Mouse (Mus musculus) neural tube, embryonic 12.5 days (tissue): ENCODE results near the gene 1600002K03Rik. TPM values are rescaled to one million over a fixed set of nuclear protein-coding genes. Genes with fewer than 3 reads are reported as not detected.

ENCODE experiments used
- ATAC-seq: fragments of 200-750 bp; cut with Nextera tagmentation; 2 replicates; pipeline ENCODE4 v1.8.0; 2017; ENCODE audit warnings: low read depth, mild to moderate bottlenecking, moderate TSS enrichment, moderate library complexity; ENCODE audit not compliant: low FRiP score
- H3K27ac ChIP-seq: fragments of 300-500 bp; sonication (generic); 2 replicates; pipeline ENCODE4 v1.5.1; 2016
- H3K27me3 ChIP-seq: fragments of 300-500 bp; sonication (generic); replicated peaks from 2 replicates; pipeline ENCODE4 v1.6.1; 2016; ENCODE audit warnings: mild to moderate bottlenecking
- H3K36me3 ChIP-seq: fragments of 300-500 bp; sonication (generic); 2 replicates; pipeline ENCODE4 v1.6.1; 2016; ENCODE audit warnings: mild to moderate bottlenecking
- H3K4me1 ChIP-seq: fragments of 300-500 bp; sonication (generic); 2 replicates; pipeline ENCODE4 v1.6.1; 2016
- H3K4me2 ChIP-seq: fragments of 300-500 bp; sonication (generic); replicated peaks from 2 replicates; pipeline ENCODE4 v1.6.1; 2016; ENCODE audit warnings: mild to moderate bottlenecking
- H3K4me3 ChIP-seq: fragments of 300-500 bp; sonication (generic); 2 replicates; pipeline ENCODE4 v1.5.1; 2016
- H3K9ac ChIP-seq: fragments of 300-500 bp; sonication (generic); 2 replicates; pipeline ENCODE4 v1.6.1; 2016; ENCODE audit warnings: mild to moderate bottlenecking
- H3K9me3 ChIP-seq: fragments of 300-500 bp; sonication (generic); 2 replicates; pipeline ENCODE4 v1.6.1; 2016; ENCODE audit warnings: mild to moderate bottlenecking
- WGBS: fragments of 180-500 bp; shearing (Covaris S2); methylation state at CpG from one replicate; pipeline ENCODE4 v1.1.7; 2016; 5-methylcytosine and 5-hydroxymethylcytosine counted together
- polyA plus RNA-seq: library from polyadenylated mRNA; unstranded; fragments of >200 nt; fragmentation: Nextera tagmentation; extraction: Ambion mirVana; gene quantifications from 2 replicates; pipeline ENCODE4 v1.2.1, GENCODE M21; 2016

1600002K03Rik gene
- polyA plus RNA-seq, 1 experiment from 2014 or later = 15.7 TPM

DNA sequence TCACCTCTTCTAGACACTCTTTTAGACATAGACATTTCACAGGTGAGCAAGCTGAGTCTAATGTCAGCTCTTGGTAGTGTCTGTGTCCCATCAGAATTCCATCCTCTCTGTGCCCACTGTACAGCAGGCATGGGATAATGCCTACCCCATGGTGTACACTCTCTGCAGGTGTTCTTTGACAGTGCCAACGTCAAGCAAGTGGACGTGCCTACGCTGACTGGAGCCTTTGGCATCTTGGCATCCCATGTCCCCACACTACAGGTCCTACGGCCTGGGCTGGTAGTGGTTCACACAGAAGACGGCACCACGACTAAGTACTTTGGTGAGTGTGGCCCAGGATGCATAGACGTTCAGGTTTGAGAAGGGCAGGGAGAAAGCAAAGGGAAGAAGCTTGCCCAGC is 29.1 kb upstream of the 1600002K03Rik start:
- peaks cover 57% of the 10 kb centered on the region for H3K4me1 ChIP-seq

DNA sequence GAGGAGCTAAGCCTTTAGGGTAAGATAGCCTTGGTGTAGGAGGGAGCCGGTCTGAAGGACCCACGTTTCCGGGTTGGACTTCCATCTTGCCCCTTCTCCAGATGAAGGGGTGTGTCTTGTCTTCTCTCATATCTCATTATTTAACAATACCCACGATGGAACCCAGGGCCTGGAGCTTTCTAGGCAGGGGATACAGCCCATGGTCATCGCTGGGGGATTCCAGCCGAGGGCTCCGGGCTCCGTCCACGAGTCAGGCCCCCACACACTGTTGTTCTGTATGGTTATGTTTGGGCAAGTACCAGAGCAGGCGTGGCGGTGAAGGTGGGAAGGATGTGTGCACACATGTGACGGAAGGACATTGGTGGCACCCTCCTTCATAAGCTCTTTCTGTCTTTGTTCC is 28.6 kb upstream of the 1600002K03Rik start:
- Histone ChIP-seq H3K36me3 (peaks cover 34% of the 10 kb centered on the region), H3K27ac (no peak overlapping the region), H3K9ac (no peak overlapping the region)

More for the DNA sequence above, 29.1 kb upstream of the 1600002K03Rik start:
- Histone ChIP-seq H3K9ac (no peak overlapping the region), H3K27me3 (0 out of 2 replicates have a peak, but pooled peaks cover 2% of the 10 kb centered on the region), H3K4me2 (peak overlapping the region; percentile 88; the same call in 1 of the 2 replicates), H3K27ac (no peak overlapping the region), H3K4me3 (no peak overlapping the region), H3K36me3 (peaks cover 34% of the 10 kb centered on the region), H3K9me3 (no peaks in the 10 kb centered on the region)
- ATAC-seq = no peak
- WGBS = 93% methylated on average over 7 of the region's 7 CpGs

DNA sequence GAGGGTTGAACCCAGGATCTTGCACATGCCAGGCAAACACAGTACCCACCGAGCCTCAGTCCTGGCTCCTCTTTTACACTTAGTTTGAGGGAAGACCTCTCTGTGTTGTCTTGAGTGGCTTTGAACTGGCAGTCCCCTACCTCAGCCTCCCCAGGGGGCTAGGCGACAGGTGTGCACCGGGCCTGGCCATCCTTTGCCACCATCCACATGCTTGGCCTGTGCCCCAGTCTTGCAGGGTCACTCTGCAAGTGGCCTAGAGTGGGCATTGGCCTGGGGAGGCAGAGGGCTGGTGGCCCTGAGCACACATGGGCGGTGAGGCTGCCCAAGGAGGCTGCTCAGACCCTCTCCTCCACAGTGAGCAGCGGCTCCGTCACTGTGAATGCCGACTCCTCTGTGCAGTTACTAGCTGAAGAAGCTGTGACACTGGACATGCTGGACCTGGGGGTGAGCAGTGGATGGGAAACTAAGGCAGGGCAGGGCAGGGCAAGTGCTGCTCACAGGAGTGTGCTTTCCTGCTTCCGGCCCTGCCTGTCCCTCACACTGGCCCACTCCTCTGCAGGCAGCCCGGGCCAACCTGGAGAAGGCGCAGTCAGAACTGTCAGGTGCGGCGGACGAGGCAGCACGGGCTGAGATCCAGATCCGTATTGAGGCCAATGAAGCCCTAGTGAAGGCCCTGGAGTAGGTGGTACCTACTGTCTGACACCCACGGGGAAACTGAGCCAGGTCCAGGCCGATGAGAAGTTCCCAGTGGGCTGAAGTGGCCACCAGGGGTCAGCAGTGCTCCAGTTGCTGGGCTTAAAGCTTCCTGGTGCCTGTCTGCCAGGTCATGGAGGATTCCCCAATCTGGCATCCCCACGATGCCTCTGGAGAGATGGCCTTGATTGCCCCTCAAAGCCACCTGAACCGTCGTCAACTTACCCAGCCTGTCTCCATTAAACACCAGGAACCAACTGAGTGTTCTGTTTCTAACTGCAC is 27.6 kb upstream of the 1600002K03Rik start:
- 0 out of 2 replicates have a peak overlapping the region, but pooled peaks have one; percentile 9 for H3K4me2 ChIP-seq
- ATAC-seq = no peak
- peak overlapping the region; percentile 35 for H3K9ac ChIP-seq
- H3K36me3 ChIP-seq = peaks cover 34% of the 10 kb centered on the region
- H3K27ac ChIP-seq = no peak overlapping the region
- WGBS = 74% methylated on average over 20 of the region's 20 CpGs
- peaks cover 49% of the 10 kb centered on the region for H3K4me1 ChIP-seq
- H3K4me3 ChIP-seq = peak overlapping the region; percentile 5; the same call in 1 of the 2 replicates
- no peaks in the 10 kb centered on the region for H3K9me3 ChIP-seq
- H3K27me3 ChIP-seq = no peaks in the 10 kb centered on the region

More for the DNA sequence above, 28.6 kb upstream of the 1600002K03Rik start:
- H3K27me3 ChIP-seq = 0 out of 2 replicates have a peak, but pooled peaks cover 2% of the 10 kb centered on the region
- H3K9me3 ChIP-seq = no peaks in the 10 kb centered on the region
- peaks cover 54% of the 10 kb centered on the region for H3K4me1 ChIP-seq
- ATAC-seq = no peak
- 94% methylated on average over 12 of the region's 12 CpGs for WGBS
- H3K4me2 ChIP-seq = no peak overlapping the region
- H3K4me3 ChIP-seq = no peak overlapping the region

DNA sequence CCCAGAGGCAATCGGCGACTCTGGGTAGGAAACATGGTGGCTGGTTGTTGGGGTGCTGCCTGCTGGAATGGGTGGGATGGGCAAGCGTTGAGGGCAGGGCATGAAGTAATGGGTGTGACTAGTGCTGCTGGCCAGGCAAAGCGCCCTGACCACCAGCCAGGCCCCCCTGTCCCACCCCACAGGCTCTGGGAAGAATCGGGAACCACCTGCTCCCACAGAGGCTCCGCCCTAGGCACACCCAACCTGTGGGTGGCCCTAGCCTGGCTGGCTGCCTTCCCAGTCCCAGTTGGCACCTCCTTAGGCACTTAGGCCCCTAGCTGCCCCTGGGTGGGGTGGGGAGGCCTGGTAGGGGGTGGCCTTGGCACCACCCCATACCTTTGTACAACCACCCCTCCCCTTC is 26.8 kb upstream of the 1600002K03Rik start:
- ATAC-seq = no peak
- no peak overlapping the region for H3K27ac ChIP-seq
- 89% methylated on average over 6 of the region's 6 CpGs for WGBS

DNA sequence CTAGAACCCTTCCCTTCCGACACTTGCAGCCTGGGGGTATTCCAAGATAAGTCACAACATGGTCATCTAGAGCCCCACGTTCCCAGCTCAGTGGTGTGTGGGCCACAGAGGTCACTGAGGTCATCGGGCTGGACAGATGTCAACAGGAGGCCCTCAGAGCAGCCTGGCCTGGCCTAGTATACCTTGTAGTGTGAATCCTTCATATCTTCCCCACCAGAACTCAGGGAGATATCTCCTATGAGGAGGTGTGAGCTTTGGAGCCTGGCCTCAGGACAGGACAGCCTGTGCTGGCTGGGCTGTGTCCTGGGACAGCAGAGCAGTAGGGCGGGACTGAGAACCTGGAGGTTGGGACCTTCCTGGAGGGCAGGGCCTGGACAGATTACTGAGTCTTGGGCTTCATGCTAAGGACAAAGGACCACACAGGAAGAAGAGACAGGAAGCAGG is 26.2 kb upstream of the 1600002K03Rik start:
- Histone ChIP-seq H3K4me3 (no peak overlapping the region), H3K27me3 (no peaks in the 10 kb centered on the region), H3K4me2 (peak overlapping the region; percentile 4; the same call in 1 of the 2 replicates), H3K9ac (no peak overlapping the region), H3K9me3 (no peaks in the 10 kb centered on the region), H3K4me1 (peaks cover 40% of the 10 kb centered on the region), H3K27ac (0 out of 2 replicates have a peak overlapping the region, but pooled peaks have one; percentile 22), H3K36me3 (peaks cover 38% of the 10 kb centered on the region)
- 74% methylated on average over 4 of the region's 4 CpGs for WGBS
- no peak for ATAC-seq

More for the DNA sequence above, 26.8 kb upstream of the 1600002K03Rik start:
- Histone ChIP-seq H3K4me1 (peaks cover 44% of the 10 kb centered on the region), H3K9me3 (no peaks in the 10 kb centered on the region), H3K36me3 (peaks cover 34% of the 10 kb centered on the region), H3K4me3 (no peak overlapping the region), H3K9ac (peak overlapping the region; percentile 35), H3K4me2 (peak overlapping the region; percentile 9; the same call in 1 of the 2 replicates), H3K27me3 (no peaks in the 10 kb centered on the region)

DNA sequence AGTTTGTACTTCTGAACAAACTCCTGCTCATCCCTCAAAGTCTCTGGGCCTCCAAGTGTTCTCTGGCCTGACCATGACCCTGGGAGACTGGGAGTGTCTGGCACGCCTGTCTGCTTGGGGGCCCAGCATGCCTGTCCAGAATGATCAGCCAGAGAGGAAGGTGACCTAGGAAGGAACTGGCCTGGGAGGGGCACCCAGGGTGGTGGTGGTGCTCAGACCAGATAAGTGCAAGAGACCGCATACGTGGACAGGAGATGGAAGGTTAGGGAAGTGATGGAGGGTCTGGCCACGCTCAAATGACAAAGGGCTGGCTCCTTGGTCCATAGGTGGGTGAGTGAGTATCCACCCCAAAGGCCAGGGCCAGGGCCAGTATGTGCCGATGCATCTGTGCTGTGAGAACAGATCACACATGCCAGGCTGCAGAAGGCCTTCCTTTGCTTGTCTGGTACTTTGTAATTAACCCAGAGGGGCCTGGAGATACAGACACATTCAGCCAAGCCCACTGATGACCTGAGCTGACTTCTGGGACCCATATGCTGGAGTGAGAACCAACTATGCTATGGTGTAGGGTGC is 25.5 kb upstream of the 1600002K03Rik start:
- Histone ChIP-seq H3K36me3 (peaks cover 44% of the 10 kb centered on the region), H3K27me3 (no peaks in the 10 kb centered on the region), H3K4me2 (peak overlapping the region; percentile 91), H3K4me1 (peaks cover 46% of the 10 kb centered on the region), H3K4me3 (0 out of 2 replicates have a peak overlapping the region, but pooled peaks have one; percentile 99), H3K27ac (peak overlapping the region; percentile 98; the same call in 1 of the 2 replicates), H3K9me3 (no peaks in the 10 kb centered on the region), H3K9ac (peak overlapping the region; percentile 100)
- WGBS = 75% methylated on average over 5 of the region's 5 CpGs
- ATAC-seq = no peak

DNA sequence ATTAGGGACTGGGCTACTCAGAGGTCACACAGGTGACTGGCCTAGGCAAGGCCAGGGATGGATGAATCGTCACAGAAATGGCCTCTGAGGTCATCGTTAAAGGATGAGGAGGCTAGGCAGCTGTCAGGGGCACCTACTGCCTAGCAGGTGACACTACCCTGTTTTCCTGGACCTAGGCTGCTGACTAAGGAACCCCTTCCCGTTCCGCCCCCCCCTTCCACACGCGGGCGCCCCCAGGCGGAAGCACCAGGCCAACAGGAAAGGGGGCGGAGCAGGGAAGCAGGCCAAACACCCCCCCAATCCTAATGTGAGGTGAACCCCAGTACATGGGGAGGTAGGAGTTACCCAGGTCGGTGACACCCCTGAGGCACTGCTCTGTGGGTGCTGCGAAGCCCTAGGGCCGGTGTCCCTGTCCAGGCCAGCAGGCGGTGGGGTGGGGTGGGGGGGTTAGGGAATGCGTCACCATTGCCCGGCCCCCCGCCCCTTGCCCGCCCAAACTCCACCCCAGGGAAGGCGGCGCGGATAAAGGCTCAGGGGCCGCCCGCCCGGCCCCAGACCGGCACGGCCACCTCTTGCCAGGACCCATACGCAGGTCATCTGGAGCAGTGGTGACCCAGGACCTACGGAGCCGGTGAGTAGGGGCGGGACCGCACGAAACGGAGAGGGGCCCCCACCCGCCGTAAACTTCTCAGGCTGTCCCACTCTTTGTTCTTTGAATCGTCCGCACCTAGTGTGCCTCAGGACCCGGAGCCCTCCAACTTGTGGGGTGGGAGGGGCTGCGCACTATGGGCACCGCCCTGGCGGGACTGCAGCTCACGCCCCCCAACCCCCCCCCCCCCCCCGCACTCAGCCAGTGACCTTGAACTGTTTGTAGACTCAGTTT is 24.8 kb upstream of the 1600002K03Rik start, which contains the start of gene Midn:
Gene Midn, plus strand, starts transcription at position 554 of the 883 bp plus-strand sequence.
- peak; percentile 6 for ATAC-seq
- peaks cover 48% of the 10 kb centered on the region for H3K4me1 ChIP-seq
- peak within 1 kb of the TSS; percentile 99 for H3K4me3 ChIP-seq
- peak within 1 kb of the TSS; percentile 98 for H3K27ac ChIP-seq
- under 1% methylated on average over 41 of the region's 42 CpGs for WGBS
- peak within 1 kb of the TSS; percentile 91 for H3K4me2 ChIP-seq
- no peaks in the 10 kb centered on the region for H3K9me3 ChIP-seq
- no peaks in the 10 kb centered on the region for H3K27me3 ChIP-seq
- peaks cover 51% of the 10 kb centered on the region for H3K36me3 ChIP-seq
- H3K9ac ChIP-seq = peak within 1 kb of the TSS; percentile 100

DNA sequence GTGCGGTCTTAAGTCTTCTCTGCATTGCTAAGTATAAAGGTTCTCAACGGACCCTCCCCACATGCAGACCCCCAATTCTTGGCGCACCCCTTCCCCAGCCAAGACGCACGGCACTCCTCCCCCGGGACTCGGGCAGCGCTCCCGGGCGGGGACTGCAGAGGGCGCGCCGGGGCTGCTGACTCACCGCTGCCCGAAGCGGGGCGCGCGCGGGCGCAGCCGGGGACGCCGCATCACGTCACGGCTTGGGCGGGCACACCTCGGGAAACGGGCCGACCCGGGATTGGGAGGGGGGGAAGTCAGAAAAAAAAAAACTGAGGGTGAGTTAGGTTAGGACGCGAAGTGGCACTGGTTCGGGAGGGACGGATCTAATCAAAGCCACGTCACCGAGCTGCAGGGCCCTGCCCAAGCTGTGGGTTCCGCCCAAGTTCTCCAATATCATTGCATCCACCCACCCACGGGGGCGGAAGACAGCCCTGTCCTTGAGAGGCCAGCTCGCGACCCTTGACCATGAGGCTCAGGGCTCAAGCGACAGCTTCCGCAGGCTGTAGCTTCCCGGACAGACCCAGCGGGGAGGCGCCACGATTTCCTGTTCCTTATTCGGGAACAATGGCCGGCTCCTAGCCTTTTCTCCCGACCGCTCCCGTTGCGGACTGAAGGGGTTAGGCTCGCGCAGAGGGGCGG is 24.0 kb upstream of the 1600002K03Rik start:
- WGBS = under 1% methylated on average over 57 of the region's 57 CpGs
- peak; percentile 31 for ATAC-seq
- no peaks in the 10 kb centered on the region for H3K27me3 ChIP-seq
- H3K4me2 ChIP-seq = peak overlapping the region; percentile 91
- H3K27ac ChIP-seq = peak overlapping the region; percentile 98
- peak overlapping the region; percentile 99 for H3K4me3 ChIP-seq
- peak overlapping the region; percentile 100 for H3K9ac ChIP-seq
- peaks cover 48% of the 10 kb centered on the region for H3K4me1 ChIP-seq
- peaks cover 54% of the 10 kb centered on the region for H3K36me3 ChIP-seq
- H3K9me3 ChIP-seq = no peaks in the 10 kb centered on the region

DNA sequence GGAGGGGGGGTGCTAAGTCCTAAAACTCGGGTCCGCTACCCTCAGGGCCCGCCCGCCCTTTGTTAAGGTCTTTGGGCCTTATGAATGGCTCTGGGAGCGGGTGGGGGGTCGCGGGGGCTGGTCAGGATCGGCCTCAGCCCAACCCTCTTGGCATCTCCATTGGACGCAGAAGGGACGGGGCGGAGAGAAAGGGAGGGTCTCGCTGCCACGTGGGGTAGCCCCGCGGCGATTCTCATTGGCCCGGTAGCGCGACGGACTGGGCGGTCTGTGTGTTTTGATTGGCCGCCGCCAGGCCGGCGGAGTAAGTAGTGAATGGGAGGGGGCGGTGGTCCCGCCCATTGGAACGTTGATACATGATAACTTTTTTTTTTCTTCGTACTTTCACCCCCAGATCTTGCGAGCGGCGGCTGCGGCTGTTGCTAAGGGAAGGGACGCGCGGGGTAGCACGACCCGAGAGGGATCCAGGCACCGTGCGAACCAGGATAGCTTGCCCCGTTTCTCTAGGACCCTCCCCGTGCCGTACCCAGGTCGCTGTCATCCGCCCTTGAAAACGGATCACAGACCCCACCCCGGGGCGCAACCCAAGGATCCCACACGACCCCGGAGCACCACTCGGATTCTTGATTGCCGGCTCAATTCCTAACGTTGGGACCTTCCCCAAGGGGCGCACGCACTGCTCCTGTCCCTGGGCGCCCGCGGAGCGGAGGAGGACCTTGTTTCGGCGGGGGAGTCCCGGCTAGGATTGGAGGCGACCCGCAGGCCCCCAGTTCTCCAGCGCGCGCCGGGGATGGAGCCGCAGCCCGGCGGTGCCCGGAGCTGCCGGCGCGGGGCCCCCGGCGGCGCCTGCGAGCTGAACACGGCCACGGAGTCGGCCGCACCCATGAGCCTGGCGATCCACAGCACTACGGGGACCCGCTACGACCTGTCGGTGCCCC is 23.2 kb upstream of the 1600002K03Rik start:
- ATAC-seq = peak; percentile 78
- Histone ChIP-seq H3K27me3 (no peaks in the 10 kb centered on the region), H3K4me2 (peak overlapping the region; percentile 91), H3K4me1 (peaks cover 54% of the 10 kb centered on the region), H3K27ac (peak overlapping the region; percentile 99), H3K36me3 (peaks cover 55% of the 10 kb centered on the region), H3K9ac (peak overlapping the region; percentile 100), H3K9me3 (no peaks in the 10 kb centered on the region), H3K4me3 (peak overlapping the region; percentile 99)
- WGBS = under 1% methylated on average over 85 of the region's 88 CpGs
